Mouse (Mus musculus) G1E (cell line): ENCODE results near the gene 4930451I11Rik. TPM values are rescaled to one million over a fixed set of nuclear protein-coding genes. Genes with fewer than 3 reads are reported as not detected.
A peak's percentile ranks its signal among the peaks of the same experiment; 100 is the strongest.

Experiments used
- ATAC-seq: 2 replicates; pipeline ENCODE4 v1.8.0; 2016; ENCODE audit warnings: mild to moderate bottlenecking; ENCODE audit not compliant: insufficient number of reproducible peaks, poor library complexity, low FRiP score, severe bottlenecking; ENCODE audit errors: extremely low read depth
- DNase-seq: peaks from one replicate; pipeline ENCODE4 v3.0.0; 2012; ENCODE audit warnings: low spot score
- H3K27me3 ChIP-seq: 2 replicates; pipeline ENCODE4 v1.6.1; 2012; ENCODE audit warnings: mild to moderate bottlenecking, low read length, inconsistent platforms; ENCODE audit not compliant: insufficient read depth
- H3K36me3 ChIP-seq: replicated peaks from 2 replicates; pipeline ENCODE3; 2012; ENCODE audit warnings: mild to moderate bottlenecking, inconsistent platforms
- H3K4me1 ChIP-seq: 2 replicates; pipeline ENCODE4 v1.6.1; 2012; ENCODE audit warnings: low read depth, low read length, inconsistent platforms, mixed read lengths; ENCODE audit not compliant: insufficient read depth
- H3K4me3 ChIP-seq: 2 replicates; pipeline ENCODE4 v1.5.1; 2012; ENCODE audit warnings: low read depth, mild to moderate bottlenecking, inconsistent platforms, low read length, moderate library complexity, mixed read lengths
- H3K9me3 ChIP-seq: replicated peaks from 2 replicates; pipeline ENCODE4 v1.6.1; 2012; ENCODE audit warnings: inconsistent platforms
- CTCF ChIP-seq: IDR thresholded peaks from 2 replicates; pipeline ENCODE4 v1.5.1; 2012; ENCODE audit warnings: low read depth, low read length, inconsistent platforms, mixed read lengths
- GATA1 ChIP-seq: IDR thresholded peaks from 2 replicates; pipeline ENCODE4 v1.6.1; 2012; ENCODE audit warnings: borderline replicate concordance, low read length, inconsistent platforms, mixed read lengths
- GATA2 ChIP-seq: IDR thresholded peaks from 2 replicates; pipeline ENCODE4 v1.6.1; 2012; ENCODE audit warnings: low read depth, low read length, inconsistent platforms, borderline replicate concordance
- POLR2AphosphoS5 ChIP-seq: IDR thresholded peaks from 2 replicates; pipeline ENCODE4 v1.6.1; 2012; ENCODE audit warnings: low read depth, low read length, inconsistent platforms; ENCODE audit not compliant: insufficient replicate concordance
- TAL1 ChIP-seq: conservative IDR thresholded peaks from 2 replicates; pipeline ENCODE4 v1.6.1; 2012; ENCODE audit warnings: low read depth, low read length, inconsistent platforms, mixed read lengths
- polyA plus RNA-seq: library from polyadenylated mRNA; stranded (reverse); fragments of >175 nt; gene quantifications from 2 replicates; pipeline ENCODE4 v1.2.3, GENCODE M21; 2012
- total RNA-seq, 2 experiments: library from RNA; stranded (forward) in 1 of 2; stranded (reverse) in 1 of 2; fragments of 200-1000 nt in 1 of 2; fragments of >200 nt in 1 of 2; fragmentation: Nextera tagmentation in 1 of 2; gene quantifications; 2 replicates each; pipeline ENCODE4 v1.2.3; 2014 to 2017

Gene 4930451I11Rik
- total and polyA plus RNA-seq, 3 experiments, result not detected

DNA sequence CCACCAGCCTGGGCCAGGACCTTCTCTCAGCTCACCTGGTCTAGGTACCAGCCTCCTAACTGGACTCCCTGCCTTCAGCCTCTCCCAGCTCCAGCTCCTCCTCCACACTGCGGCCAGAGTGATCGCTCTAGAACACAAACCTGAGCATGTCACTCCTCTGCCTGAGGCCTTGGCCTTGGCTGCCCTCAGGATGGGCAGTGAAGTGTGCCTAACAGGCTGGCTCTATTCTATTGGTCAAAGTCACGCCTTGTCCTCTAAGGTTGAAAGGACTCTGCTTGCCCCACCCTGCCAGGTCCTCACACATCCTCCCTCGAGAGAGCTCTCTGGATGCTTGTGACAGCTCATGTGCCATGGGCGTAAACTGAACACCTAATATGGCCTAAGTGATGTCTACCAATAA, 22.0 kb upstream of the 4930451I11Rik start:
- peaks cover 83% of the 10 kb centered on the region for H3K36me3 ChIP-seq
- no peak for TF ChIP-seq GATA2
- no peak for TF ChIP-seq POLR2AphosphoS5
- ATAC-seq, result no peak
- peaks cover 55% of the 10 kb centered on the region for H3K4me1 ChIP-seq
- no peak for DNase-seq
- H3K9me3 ChIP-seq, result no peaks in the 10 kb centered on the region
- H3K27me3 ChIP-seq, result peaks cover 19% of the 10 kb centered on the region
- no peak overlapping the region for H3K4me3 ChIP-seq

- TF ChIP-seq TAL1 (no peak), CTCF (no peak), POLR2AphosphoS5 (no peak)
- peaks cover 46% of the 10 kb centered on the region for H3K4me1 ChIP-seq
- H3K36me3 ChIP-seq, result peaks cover 61% of the 10 kb centered on the region
- no peak for ATAC-seq
- DNase-seq, result no peak
- peaks cover 41% of the 10 kb centered on the region for H3K27me3 ChIP-seq
- no peak overlapping the region for H3K4me3 ChIP-seq
- no peaks in the 10 kb centered on the region for H3K9me3 ChIP-seq
Measured at GRCm38 (mm10) chr7:126851192-126851591, 19.8 kb upstream of the 4930451I11Rik start.

GRCm38 (mm10) chr7:126850161-126850560, 18.7 kb upstream of the 4930451I11Rik start:
- peaks cover 50% of the 10 kb centered on the region for H3K36me3 ChIP-seq
- peaks cover 46% of the 10 kb centered on the region for H3K27me3 ChIP-seq
- no peak for DNase-seq
- no peak for ATAC-seq
- peaks cover 36% of the 10 kb centered on the region for H3K4me1 ChIP-seq
- TF ChIP-seq TAL1 (no peak), POLR2AphosphoS5 (peak; percentile 86; the same call in 1 of the 2 replicates)
- no peaks in the 10 kb centered on the region for H3K9me3 ChIP-seq
- H3K4me3 ChIP-seq, result no peak overlapping the region

- H3K27me3 ChIP-seq, result peaks cover 58% of the 10 kb centered on the region
- peaks cover 37% of the 10 kb centered on the region for H3K36me3 ChIP-seq
- ATAC-seq (peak; percentile 8; the same call in 1 of the 2 replicates), DNase-seq (no peak)
- peaks cover 23% of the 10 kb centered on the region for H3K4me1 ChIP-seq
- H3K9me3 ChIP-seq, result no peaks in the 10 kb centered on the region
- TF ChIP-seq POLR2AphosphoS5 (no peak), GATA1 (no peak), TAL1 (no peak), GATA2 (no peak), CTCF (no peak)
- H3K4me3 ChIP-seq, result no peak overlapping the region
Measured at GRCm38 (mm10) chr7:126848794-126849193, 17.4 kb upstream of the 4930451I11Rik start.

GRCm38 (mm10) chr7:126847421-126848398, 16.3 kb upstream of the 4930451I11Rik start:
- DNase-seq, result no peak
- peaks cover 67% of the 10 kb centered on the region for H3K27me3 ChIP-seq
- TF ChIP-seq POLR2AphosphoS5 (no peak), CTCF (no peak), TAL1 (no peak), GATA1 (no peak), GATA2 (no peak)
- H3K4me3 ChIP-seq, result no peak overlapping the region; the same call in 1 of the 2 replicates
- no peaks in the 10 kb centered on the region for H3K9me3 ChIP-seq
- ATAC-seq, result no peak
- H3K36me3 ChIP-seq, result peaks cover 26% of the 10 kb centered on the region
- H3K4me1 ChIP-seq, result peaks cover 17% of the 10 kb centered on the region

- Histone ChIP-seq H3K4me1 (peaks cover 13% of the 10 kb centered on the region), H3K9me3 (no peaks in the 10 kb centered on the region), H3K27me3 (peaks cover 71% of the 10 kb centered on the region), H3K4me3 (no peak within 1 kb of the TSS; the same call in 1 of the 2 replicates), H3K36me3 (peaks cover 19% of the 10 kb centered on the region)
- ATAC-seq (no peak), DNase-seq (no peak)
- no peak for TF ChIP-seq GATA2
- no peak for TF ChIP-seq CTCF
Measured at GRCm38 (mm10) chr7:126847116-126847420, 15.6 kb upstream of the 4930451I11Rik start, which contains the start of gene Doc2a. Gene Doc2a, plus strand, starts transcription at chr7:126847416.
